Mouse (Mus musculus) stomach, embryonic 16.5 days (tissue): ENCODE measurements around the gene Chrna3. TPM values are rescaled to one million over a fixed set of nuclear protein-coding genes. Genes with fewer than 3 reads are reported as not detected.

ENCODE experiments used
- ATAC-seq: fragments of 200-750 bp; cut with Nextera tagmentation; 2 replicates; pipeline ENCODE4 v1.8.0; 2017; ENCODE audit warnings: moderate number of reproducible peaks, moderate TSS enrichment; ENCODE audit not compliant: insufficient read depth, low FRiP score
- H3K27ac ChIP-seq: fragments of 300-500 bp; sonication (generic); 2 replicates; pipeline ENCODE4 v1.5.1; 2014; ENCODE audit warnings: low read length
- H3K27me3 ChIP-seq: fragments of 300-500 bp; sonication (generic); 2 replicates; pipeline ENCODE4 v1.6.1; 2014; ENCODE audit warnings: low read length, control low read depth, mixed read lengths; ENCODE audit not compliant: control insufficient read depth, insufficient read depth
- H3K36me3 ChIP-seq: fragments of 300-500 bp; sonication (generic); 2 replicates; pipeline ENCODE4 v1.6.1; 2014; ENCODE audit warnings: low read length; ENCODE audit not compliant: control insufficient read depth, insufficient read depth
- H3K4me1 ChIP-seq: fragments of 300-500 bp; sonication (generic); 2 replicates; pipeline ENCODE4 v1.6.1; 2014; ENCODE audit warnings: low read length, control low read depth, mixed read lengths; ENCODE audit not compliant: control insufficient read depth, insufficient read depth
- H3K4me2 ChIP-seq: fragments of 300-500 bp; sonication (generic); 2 replicates; pipeline ENCODE4 v1.6.1; 2014; ENCODE audit warnings: low read depth, low read length, mixed read lengths
- H3K4me3 ChIP-seq: fragments of 300-500 bp; sonication (generic); replicated peaks from 2 replicates; pipeline ENCODE4 v1.5.1; 2014; ENCODE audit warnings: mild to moderate bottlenecking, low read length
- H3K9ac ChIP-seq: fragments of 300-500 bp; sonication (generic); 2 replicates; pipeline ENCODE4 v1.6.1; 2014; ENCODE audit warnings: low read length
- H3K9me3 ChIP-seq: fragments of 300-500 bp; sonication (generic); replicated peaks from 2 replicates; pipeline ENCODE4 v1.6.1; 2016; ENCODE audit warnings: low read length, control low read depth; ENCODE audit not compliant: control insufficient read depth
- WGBS: fragments of 180-500 bp; shearing (Covaris S2); extraction: QIAGEN DNeasy Blood & Tissue Kit; methylation state at CpG from one replicate; pipeline ENCODE4 v1.1.7; 2014; 5-methylcytosine and 5-hydroxymethylcytosine counted together
- polyA plus RNA-seq: library from polyadenylated mRNA; unstranded; fragments of >200 nt; fragmentation: Nextera tagmentation; extraction: Ambion mirVana; gene quantifications from 2 replicates; pipeline ENCODE4 v1.2.1, GENCODE M21; 2015

Chrna3 gene
- polyA plus RNA-seq: 7.3 TPM in 2 replicates

DNA sequence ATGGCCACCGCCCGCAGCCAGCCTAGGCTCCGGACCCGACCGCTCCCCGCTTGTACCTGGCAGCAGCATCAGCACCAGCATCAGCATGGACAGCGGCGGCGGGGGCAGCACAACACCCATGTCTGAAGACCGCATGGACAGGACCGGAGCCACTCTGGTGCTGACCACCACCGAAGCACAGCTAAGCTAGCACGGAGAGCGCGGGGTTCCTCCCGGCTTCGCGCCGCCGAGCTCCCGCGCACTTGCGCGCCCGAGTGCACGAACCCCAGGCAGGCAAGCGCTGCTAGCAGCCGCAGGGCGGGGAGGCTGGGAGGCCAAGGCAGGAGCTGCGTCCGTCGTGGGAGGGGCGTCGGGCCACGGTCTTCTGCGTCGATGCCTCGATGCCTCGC is at the start of gene Chrna3:
Gene Chrna3 (minus strand): TSS at position 288 of the 389 bp plus-strand sequence.
- H3K9ac ChIP-seq: peak within 1 kb of the TSS; percentile 33; the same call in 1 of the 2 replicates
- peak; percentile 44; the same call in 1 of the 2 replicates for ATAC-seq
- H3K27ac ChIP-seq: no peak within 1 kb of the TSS
- under 1% methylated on average over 39 of the region's 39 CpGs for WGBS
- H3K36me3 ChIP-seq: no peaks in the 10 kb centered on the region
- peaks cover 33% of the 10 kb centered on the region for H3K27me3 ChIP-seq
- peak within 1 kb of the TSS; percentile 29 for H3K4me3 ChIP-seq
- H3K9me3 ChIP-seq: no peaks in the 10 kb centered on the region
- H3K4me2 ChIP-seq: peak within 1 kb of the TSS; percentile 45
- H3K4me1 ChIP-seq: peaks cover 8% of the 10 kb centered on the region

DNA sequence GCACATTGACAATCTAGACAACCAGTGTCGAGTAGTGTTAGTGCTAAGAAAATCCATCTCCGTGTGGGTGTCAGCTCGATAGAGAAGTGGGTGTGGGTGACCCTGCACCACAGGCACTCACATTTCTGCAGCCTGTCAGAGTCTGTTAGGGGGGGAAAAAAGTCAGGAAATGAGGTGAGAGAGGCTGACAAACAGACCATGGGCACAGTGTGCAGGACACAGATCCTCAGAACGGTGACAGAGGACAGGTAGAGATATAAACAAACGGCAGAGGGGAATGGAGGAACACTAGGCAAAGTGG is 41.6 kb upstream of the Chrna3 start:
- Histone ChIP-seq H3K4me1 (no peaks in the 10 kb centered on the region), H3K27me3 (no peaks in the 10 kb centered on the region), H3K27ac (no peak overlapping the region), H3K36me3 (no peaks in the 10 kb centered on the region), H3K4me2 (no peak overlapping the region), H3K9me3 (no peaks in the 10 kb centered on the region), H3K4me3 (no peak overlapping the region), H3K9ac (no peak overlapping the region)
- 22% methylated on average over 5 of the region's 5 CpGs for WGBS
- no peak for ATAC-seq

DNA sequence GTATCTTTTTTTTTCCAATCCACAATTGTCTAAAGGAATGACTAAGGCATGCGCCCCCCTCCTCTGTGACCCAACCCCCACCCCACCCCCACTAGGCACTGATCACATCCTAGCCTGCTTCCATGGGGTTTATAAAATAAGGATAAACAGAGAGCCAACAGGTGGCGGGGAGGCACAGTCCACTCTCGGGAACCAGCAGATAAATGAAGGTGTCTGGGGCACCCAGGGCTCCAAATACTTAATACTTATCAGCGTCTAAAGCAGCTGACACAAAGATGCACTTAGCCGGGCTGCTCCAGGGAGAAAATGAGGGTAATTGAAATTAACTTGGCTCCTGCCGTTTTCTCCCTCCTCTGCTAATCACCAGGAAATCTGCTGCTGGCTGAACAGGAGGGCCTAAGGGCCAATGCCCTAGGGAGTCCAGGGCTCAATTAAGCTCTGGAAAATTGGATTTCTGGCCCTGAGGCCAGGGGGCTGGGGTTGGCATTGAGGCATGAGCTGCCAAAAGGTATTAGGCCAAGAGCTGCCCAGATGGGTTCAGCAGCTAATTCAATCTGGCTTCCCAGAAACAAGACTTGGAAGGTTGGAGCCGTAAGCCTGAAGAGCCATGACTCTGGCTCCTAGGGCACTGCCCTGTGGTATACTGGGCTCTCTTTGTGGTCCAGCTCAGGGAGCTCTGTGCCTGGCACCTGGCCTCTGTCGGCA is 41.0 kb upstream of the Chrna3 start:
- Histone ChIP-seq H3K9me3 (no peaks in the 10 kb centered on the region), H3K27me3 (no peaks in the 10 kb centered on the region), H3K4me3 (no peak overlapping the region), H3K27ac (no peak overlapping the region), H3K9ac (no peak overlapping the region), H3K4me1 (no peaks in the 10 kb centered on the region), H3K36me3 (no peaks in the 10 kb centered on the region), H3K4me2 (no peak overlapping the region)
- WGBS: 36% methylated on average over 8 of the region's 8 CpGs
- peak; percentile 53; the same call in 1 of the 2 replicates for ATAC-seq

DNA sequence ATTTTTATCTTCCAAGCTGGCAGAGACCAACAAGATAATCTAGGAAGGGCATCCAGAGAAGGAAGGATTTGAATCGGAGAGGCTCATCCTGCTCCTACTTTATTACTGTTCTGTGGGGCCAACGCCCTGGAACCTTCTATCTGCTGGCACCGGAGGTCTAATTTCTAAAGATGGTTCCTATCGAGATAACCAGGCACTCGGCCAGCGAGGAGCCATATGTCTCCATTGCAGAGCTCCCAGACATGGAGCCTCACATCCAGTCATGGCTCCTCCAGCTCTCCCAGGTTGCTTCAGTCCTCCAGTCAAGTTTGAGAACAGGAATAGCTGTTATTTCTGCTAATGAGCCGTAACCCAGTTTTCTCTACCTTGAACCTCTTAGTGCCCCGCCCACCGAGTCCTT is 38.9 kb upstream of the Chrna3 start:
- Histone ChIP-seq H3K36me3 (no peaks in the 10 kb centered on the region), H3K9ac (no peak overlapping the region), H3K9me3 (no peaks in the 10 kb centered on the region), H3K4me2 (no peak overlapping the region), H3K27me3 (no peaks in the 10 kb centered on the region), H3K27ac (no peak overlapping the region), H3K4me1 (no peaks in the 10 kb centered on the region), H3K4me3 (no peak overlapping the region)
- ATAC-seq: no peak
- WGBS: 85% methylated on average over 9 of the region's 9 CpGs

DNA sequence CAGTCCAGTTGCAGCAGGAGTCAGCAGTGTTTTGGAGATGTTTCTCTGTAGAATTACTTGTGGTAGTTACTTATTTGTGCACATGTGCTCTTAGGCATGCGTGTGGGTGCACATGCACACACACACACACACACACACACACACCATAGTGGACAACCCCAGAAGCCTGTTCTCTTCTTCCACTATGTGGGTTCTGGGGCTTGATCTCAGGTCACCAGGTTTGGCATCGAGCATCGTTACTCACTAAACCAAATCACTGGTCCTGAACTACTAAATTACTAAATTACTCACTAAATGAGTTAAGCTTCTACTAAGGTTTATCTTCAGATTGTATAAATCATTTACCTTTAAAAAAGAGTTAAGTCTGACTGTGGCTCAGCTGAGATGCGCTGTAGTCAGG is 31.7 kb upstream of the Chrna3 start:
- no peak overlapping the region for H3K4me2 ChIP-seq
- no peaks in the 10 kb centered on the region for H3K36me3 ChIP-seq
- no peak overlapping the region for H3K27ac ChIP-seq
- no peak overlapping the region for H3K9ac ChIP-seq
- H3K4me3 ChIP-seq: no peak overlapping the region
- H3K27me3 ChIP-seq: no peaks in the 10 kb centered on the region
- WGBS: 91% methylated on average over 4 of the region's 4 CpGs
- H3K9me3 ChIP-seq: no peaks in the 10 kb centered on the region
- ATAC-seq: no peak
- H3K4me1 ChIP-seq: no peaks in the 10 kb centered on the region

DNA sequence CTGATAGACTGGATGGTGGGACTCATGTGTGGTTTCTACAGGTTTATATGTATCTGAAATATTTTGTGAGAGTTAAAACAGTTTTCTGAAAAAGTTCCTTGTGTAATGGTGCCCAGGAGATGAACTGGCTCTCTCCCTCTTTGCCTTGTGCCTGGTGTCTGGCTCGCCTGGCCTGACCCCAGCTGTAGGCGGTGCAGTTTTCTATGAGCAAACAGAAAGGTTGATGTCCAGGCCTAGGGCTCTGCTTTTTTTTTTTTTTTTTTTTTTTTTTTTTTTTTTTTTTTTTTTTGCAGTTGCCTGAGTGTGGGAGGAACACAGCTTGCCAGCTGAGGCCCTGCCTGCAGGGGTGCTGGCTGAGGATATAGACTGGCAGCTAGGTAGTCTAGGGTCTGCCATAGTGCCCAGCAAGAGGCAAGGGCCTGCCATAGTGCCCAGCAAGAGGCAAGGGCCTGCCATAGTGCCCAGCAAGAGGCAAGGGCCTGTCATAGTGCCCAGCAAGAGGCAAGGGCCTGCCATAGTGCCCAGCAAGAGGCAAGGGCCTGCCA is 29.1 kb upstream of the Chrna3 start:
- WGBS: 69% methylated on average over 2 of the region's 2 CpGs
- Histone ChIP-seq H3K4me1 (no peaks in the 10 kb centered on the region), H3K4me2 (no peak overlapping the region), H3K4me3 (no peak overlapping the region), H3K36me3 (no peaks in the 10 kb centered on the region), H3K9ac (no peak overlapping the region), H3K27ac (no peak overlapping the region), H3K9me3 (no peaks in the 10 kb centered on the region), H3K27me3 (no peaks in the 10 kb centered on the region)
- no peak for ATAC-seq

DNA sequence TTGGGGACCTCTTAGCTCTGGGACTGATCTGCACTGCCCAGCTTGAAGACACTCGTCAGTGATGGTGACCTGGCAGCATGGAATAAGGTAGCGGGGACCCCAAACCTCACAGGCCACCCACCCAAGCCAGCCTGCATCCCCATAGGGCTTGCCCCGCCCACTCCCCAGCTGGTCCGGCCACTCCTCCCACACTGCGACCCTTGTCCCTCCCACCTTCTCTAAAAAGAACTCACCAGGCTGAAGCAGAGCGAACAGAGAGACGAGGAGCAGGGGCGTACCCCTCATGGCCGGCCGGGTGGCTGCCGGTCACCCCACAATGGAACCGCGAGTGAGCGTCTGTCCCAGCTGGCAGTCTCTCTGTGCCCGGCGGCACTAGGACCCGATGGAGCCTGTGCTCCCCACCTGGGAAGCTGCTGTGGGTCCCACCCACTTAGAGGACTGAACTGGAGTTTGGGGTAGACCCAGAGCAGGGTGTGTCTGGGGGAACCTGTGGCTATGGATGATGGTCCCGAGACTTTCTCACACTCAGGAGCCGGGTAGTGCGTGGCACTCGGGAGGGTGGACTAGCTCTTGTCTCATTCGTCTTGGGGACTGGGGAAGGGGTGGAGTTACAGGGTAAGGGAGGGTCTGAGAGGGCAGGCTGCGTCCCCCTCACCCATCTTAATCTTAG is 22.0 kb upstream of the Chrna3 start, which contains the start of gene Chrnb4:
Gene Chrnb4 (minus strand): TSS at position 569 of the 670 bp plus-strand sequence.
- no peaks in the 10 kb centered on the region for H3K27me3 ChIP-seq
- H3K9me3 ChIP-seq: no peaks in the 10 kb centered on the region
- peak within 1 kb of the TSS; percentile 66 for H3K9ac ChIP-seq
- under 1% methylated on average over 23 of the region's 23 CpGs for WGBS
- peak within 1 kb of the TSS; percentile 88 for H3K4me2 ChIP-seq
- no peaks in the 10 kb centered on the region for H3K36me3 ChIP-seq
- peak within 1 kb of the TSS; percentile 51 for H3K4me3 ChIP-seq
- no peak within 1 kb of the TSS for H3K27ac ChIP-seq
- ATAC-seq: peak; percentile 41; the same call in 1 of the 2 replicates
- H3K4me1 ChIP-seq: peaks cover 10% of the 10 kb centered on the region

DNA sequence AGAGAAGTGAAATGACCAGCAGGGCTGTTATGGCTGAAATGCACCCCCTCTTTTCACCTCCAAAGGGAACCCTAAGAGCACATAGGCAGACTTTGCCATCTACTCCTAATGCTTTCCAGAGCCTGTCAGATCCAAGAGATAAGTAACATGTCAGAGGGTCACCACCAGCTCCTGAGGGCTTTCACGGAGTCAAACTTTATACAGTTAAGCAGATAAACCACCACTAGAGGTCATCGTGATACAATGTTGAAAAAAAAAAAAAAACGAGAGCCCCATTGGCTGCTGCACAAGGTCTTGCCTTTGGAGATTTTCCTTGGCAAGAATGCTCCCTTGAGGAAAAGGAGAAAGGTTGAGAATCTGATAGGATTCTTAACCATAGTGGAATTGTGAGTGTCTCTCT is 20.4 kb upstream of the Chrna3 start:
- no peak for ATAC-seq
- H3K4me2 ChIP-seq: no peak overlapping the region
- H3K4me3 ChIP-seq: no peak overlapping the region
- WGBS: 2% methylated on average over 3 of the region's 3 CpGs
- no peak overlapping the region for H3K9ac ChIP-seq
- H3K27me3 ChIP-seq: no peaks in the 10 kb centered on the region
- H3K4me1 ChIP-seq: peaks cover 10% of the 10 kb centered on the region
- H3K27ac ChIP-seq: no peak overlapping the region
- H3K36me3 ChIP-seq: no peaks in the 10 kb centered on the region
- H3K9me3 ChIP-seq: no peaks in the 10 kb centered on the region

DNA sequence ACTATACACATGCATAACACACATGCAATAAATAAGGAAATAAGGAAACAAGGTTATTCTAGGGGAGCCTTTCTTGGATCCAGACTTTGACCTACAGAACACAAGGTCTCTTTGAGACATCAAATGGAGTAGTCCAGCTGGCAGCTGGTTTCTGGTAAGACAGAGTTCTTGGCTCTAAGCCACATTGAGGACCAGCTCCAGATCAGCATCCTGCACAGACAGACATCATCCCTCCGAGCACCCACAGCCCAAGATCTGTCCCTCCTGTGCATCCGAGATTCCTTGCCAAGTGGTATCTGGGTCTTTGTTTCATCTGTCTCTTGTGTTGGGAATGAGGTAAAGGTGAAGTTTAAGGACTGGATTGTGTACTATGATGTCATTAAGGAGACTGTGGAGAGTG is 18.6 kb upstream of the Chrna3 start:
- Histone ChIP-seq H3K36me3 (no peaks in the 10 kb centered on the region), H3K4me1 (peaks cover 10% of the 10 kb centered on the region), H3K4me3 (no peak overlapping the region), H3K27me3 (no peaks in the 10 kb centered on the region), H3K9me3 (no peaks in the 10 kb centered on the region), H3K4me2 (no peak overlapping the region), H3K9ac (no peak overlapping the region), H3K27ac (no peak overlapping the region)
- WGBS: 56% methylated on average over 2 of the region's 2 CpGs
- ATAC-seq: no peak
